Mouse (Mus musculus): Measurements from ENCODE around the gene Ccdc12.

Gene Ccdc12

DNA sequence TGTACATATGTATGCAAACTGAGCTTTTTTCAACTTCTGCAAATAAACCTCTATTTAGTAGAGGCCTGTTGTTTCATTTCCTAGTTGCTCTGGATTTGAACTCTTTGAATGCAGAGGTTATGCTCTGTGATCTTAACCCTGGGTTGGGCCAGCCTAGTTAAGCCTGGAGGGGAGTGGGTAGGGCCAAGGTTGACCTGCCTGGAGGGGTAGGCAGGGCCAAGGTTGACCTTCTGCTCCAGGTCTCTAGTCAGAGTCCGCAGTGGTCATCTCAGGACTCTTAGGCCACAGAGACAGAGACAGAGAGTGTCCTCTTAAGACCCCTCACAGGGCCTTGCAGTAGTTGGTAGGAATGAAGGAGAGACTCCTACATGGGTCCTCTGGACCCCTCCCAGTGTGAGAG, 55.2 kb downstream of the Ccdc12 start:
- Histone ChIP-seq H3K36me3 (ENCODE audit: insufficient read depth, low read length) (peaks cover 83% of the 10 kb centered on the region), H3K4me3 (replicated peaks; ENCODE audit: low read length) (no peak overlapping the region), H3K9me3 (ENCODE audit: low read length) (no peaks in the 10 kb centered on the region), H3K27me3 (ENCODE audit: insufficient read depth, low read length) (no peaks in the 10 kb centered on the region), H3K4me1 (replicated peaks; ENCODE audit: low read depth, low read length) (peaks cover 20% of the 10 kb centered on the region)
- TF ChIP-seq NANOG (IDR thresholded peaks at IDR 0.05; ENCODE audit: borderline replicate concordance, low read length): no peak
- TF ChIP-seq CTCF (conservative IDR thresholded peaks at IDR 0.05; ENCODE audit: low read length): no peak
- TF ChIP-seq POU5F1 (IDR thresholded peaks at IDR 0.05; ENCODE audit: borderline replicate concordance, low read length): no peak

DNA sequence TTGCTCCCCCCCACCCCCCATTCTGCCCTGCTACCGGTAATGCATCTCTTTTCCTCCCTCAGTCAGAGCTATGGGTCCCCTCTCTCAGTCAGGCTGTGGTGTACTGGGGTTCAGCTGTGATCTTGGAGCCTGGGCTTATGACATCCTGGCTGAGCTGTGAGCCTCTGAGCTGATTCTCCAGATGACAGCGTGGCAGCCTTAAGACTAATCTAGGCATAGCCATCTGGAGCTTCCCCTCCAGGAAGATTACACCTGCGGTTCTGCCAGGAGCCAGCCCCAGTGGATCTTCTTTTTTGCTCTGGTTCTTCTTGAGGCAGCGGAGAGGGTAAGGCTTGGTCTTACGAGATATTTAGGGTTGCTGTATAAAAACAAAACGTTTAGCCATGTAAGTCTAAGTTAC, 55.7 kb downstream of the Ccdc12 start:
- H3K9me3 ChIP-seq (ENCODE audit: low read length): no peaks in the 10 kb centered on the region
- TF ChIP-seq POU5F1 (IDR thresholded peaks at IDR 0.05; ENCODE audit: borderline replicate concordance, low read length) (no peak), NANOG (IDR thresholded peaks at IDR 0.05; ENCODE audit: borderline replicate concordance, low read length) (no peak)
- no peaks in the 10 kb centered on the region for H3K27me3 ChIP-seq (ENCODE audit: insufficient read depth, low read length)
- no peak overlapping the region for H3K4me3 ChIP-seq (replicated peaks; ENCODE audit: low read length)
- H3K36me3 ChIP-seq (ENCODE audit: insufficient read depth, low read length): peaks cover 79% of the 10 kb centered on the region
- H3K4me1 ChIP-seq (replicated peaks; ENCODE audit: low read depth, low read length): peaks cover 20% of the 10 kb centered on the region

DNA sequence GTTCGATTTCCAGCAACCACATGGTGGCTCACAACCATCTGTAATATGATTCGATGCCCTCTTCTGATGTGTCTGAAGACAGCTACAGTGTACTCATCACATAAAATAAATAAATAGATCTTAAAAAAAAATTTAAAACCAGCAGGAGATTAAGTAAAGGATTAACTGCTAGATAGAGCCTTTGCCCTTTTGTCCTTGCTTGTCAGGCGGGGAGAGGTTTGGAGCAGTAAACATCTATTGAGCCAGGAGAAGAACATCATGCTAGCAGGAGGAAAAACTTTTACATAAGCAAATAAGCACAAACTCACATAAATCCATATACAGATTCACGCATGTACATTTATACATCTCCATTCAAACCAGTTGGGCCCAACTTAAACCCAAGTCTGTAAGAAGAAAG, 56.2 kb downstream of the Ccdc12 start:
- H3K9me3 ChIP-seq (ENCODE audit: low read length): no peaks in the 10 kb centered on the region
- H3K36me3 ChIP-seq (ENCODE audit: insufficient read depth, low read length): peaks cover 77% of the 10 kb centered on the region
- no peaks in the 10 kb centered on the region for H3K27me3 ChIP-seq (ENCODE audit: insufficient read depth, low read length)
- TF ChIP-seq CTCF (conservative IDR thresholded peaks at IDR 0.05; ENCODE audit: low read length) (no peak), POU5F1 (IDR thresholded peaks at IDR 0.05; ENCODE audit: borderline replicate concordance, low read length) (no peak), NANOG (IDR thresholded peaks at IDR 0.05; ENCODE audit: borderline replicate concordance, low read length) (no peak)
- no peak overlapping the region for H3K4me3 ChIP-seq (replicated peaks; ENCODE audit: low read length)
- peaks cover 20% of the 10 kb centered on the region for H3K4me1 ChIP-seq (replicated peaks; ENCODE audit: low read depth, low read length)

DNA sequence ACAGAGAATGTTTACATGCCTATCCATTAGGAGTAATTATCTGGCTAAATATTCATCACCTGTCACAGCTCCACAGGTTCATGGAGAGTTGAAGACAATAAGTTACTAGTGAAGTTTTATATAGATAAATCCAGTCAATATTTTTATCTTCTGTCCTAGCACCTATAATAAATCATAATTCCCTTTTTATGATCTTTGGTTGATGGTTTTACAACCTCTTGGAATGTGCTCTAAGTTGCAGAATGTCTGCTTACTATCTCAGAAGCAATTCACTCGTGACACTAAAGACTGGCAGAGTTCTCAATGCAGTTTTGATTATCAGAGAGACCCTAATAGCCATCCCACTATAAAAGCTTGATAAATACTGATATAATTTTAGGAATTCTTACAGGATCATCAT, 57.1 kb downstream of the Ccdc12 start:
- no peak for TF ChIP-seq POU5F1 (IDR thresholded peaks at IDR 0.05; ENCODE audit: borderline replicate concordance, low read length)
- peaks cover 73% of the 10 kb centered on the region for H3K36me3 ChIP-seq (ENCODE audit: insufficient read depth, low read length)
- H3K27me3 ChIP-seq (ENCODE audit: insufficient read depth, low read length): no peaks in the 10 kb centered on the region
- no peaks in the 10 kb centered on the region for H3K9me3 ChIP-seq (ENCODE audit: low read length)
- peaks cover 13% of the 10 kb centered on the region for H3K4me1 ChIP-seq (replicated peaks; ENCODE audit: low read depth, low read length)
- H3K4me3 ChIP-seq (replicated peaks; ENCODE audit: low read length): no peak overlapping the region

DNA sequence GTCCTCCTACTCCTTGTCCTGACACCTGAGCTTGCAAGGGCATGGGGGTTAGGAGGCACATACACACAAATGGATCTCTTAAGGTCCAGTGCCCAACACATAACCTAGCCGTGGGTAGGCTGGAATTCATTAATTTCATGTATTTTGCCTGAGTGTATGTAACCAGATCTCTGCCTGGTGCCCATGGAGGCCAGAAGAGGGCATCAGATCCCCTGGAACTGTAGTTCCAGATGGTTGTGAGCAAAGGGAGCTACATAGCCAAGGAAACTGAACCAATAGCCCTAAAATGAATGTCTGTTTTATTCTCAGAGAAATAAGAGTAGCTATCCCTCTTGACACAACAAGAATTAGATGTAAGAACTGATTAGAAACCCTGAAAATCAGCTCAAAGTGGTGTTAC, 59.1 kb downstream of the Ccdc12 start:
- Histone ChIP-seq H3K4me1 (replicated peaks; ENCODE audit: low read depth, low read length) (no peaks in the 10 kb centered on the region; the same call in none of the 2 replicates), H3K27me3 (ENCODE audit: insufficient read depth, low read length) (no peaks in the 10 kb centered on the region), H3K4me3 (replicated peaks; ENCODE audit: low read length) (no peak overlapping the region), H3K9me3 (ENCODE audit: low read length) (no peaks in the 10 kb centered on the region), H3K36me3 (ENCODE audit: insufficient read depth, low read length) (peaks cover 55% of the 10 kb centered on the region)
- TF ChIP-seq POU5F1 (IDR thresholded peaks at IDR 0.05; ENCODE audit: borderline replicate concordance, low read length): no peak

DNA sequence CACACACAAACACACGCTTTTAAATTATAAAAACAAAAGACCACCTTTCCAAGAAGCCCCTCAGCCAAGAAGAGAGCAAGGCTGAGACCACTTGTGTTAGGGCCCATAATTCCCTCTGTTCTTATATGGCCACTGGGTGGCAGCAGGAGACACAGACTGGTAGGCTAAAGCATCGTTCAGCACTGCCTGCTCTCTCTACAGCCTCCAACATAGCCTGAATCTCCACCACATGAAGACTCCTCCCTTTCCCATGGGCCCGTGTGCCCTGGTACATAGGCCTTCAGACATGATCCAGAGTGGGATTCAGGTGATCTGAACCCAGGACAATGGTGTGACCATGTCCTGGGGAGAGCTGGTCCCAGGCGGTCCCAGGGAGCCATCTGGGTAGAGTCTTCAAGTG, 60.5 kb downstream of the Ccdc12 start:
- H3K9me3 ChIP-seq (ENCODE audit: low read length): no peaks in the 10 kb centered on the region
- peaks cover 43% of the 10 kb centered on the region for H3K36me3 ChIP-seq (ENCODE audit: insufficient read depth, low read length)
- peak; percentile 39 for TF ChIP-seq CTCF (conservative IDR thresholded peaks at IDR 0.05; ENCODE audit: low read length)
- TF ChIP-seq NANOG (IDR thresholded peaks at IDR 0.05; ENCODE audit: borderline replicate concordance, low read length): no peak
- no peak for TF ChIP-seq POU5F1 (IDR thresholded peaks at IDR 0.05; ENCODE audit: borderline replicate concordance, low read length)
- no peaks in the 10 kb centered on the region for H3K27me3 ChIP-seq (ENCODE audit: insufficient read depth, low read length)
- H3K4me1 ChIP-seq (replicated peaks; ENCODE audit: low read depth, low read length): no peaks in the 10 kb centered on the region; the same call in none of the 2 replicates
- 0 out of 2 replicates have a peak overlapping the region, but pooled peaks have one; percentile 24 for H3K4me3 ChIP-seq (replicated peaks; ENCODE audit: low read length)

DNA sequence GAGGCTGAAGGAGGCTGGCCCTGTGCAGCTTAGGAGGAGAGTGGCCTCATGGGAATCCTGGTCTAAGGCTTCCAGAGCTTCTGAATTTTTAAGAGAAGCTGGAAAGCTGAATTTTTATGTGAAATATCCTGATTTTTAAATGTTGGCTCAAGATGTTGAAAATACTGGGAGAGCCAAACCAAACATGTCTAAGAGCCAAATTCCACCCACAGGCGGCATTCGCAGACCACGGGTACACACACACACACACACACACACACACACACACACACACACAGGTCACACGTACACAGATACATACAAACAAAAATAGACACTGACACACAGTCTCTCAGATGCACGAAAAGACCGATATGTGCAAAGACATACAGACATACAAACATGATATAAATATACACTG, 61.8 kb downstream of the Ccdc12 start:
- Histone ChIP-seq H3K4me3 (replicated peaks; ENCODE audit: low read length) (no peak overlapping the region), H3K36me3 (ENCODE audit: insufficient read depth, low read length) (peaks cover 30% of the 10 kb centered on the region), H3K4me1 (replicated peaks; ENCODE audit: low read depth, low read length) (no peaks in the 10 kb centered on the region; the same call in none of the 2 replicates), H3K27me3 (ENCODE audit: insufficient read depth, low read length) (no peaks in the 10 kb centered on the region), H3K9me3 (ENCODE audit: low read length) (no peaks in the 10 kb centered on the region)
- no peak for TF ChIP-seq NANOG (IDR thresholded peaks at IDR 0.05; ENCODE audit: borderline replicate concordance, low read length)
- no peak for TF ChIP-seq POU5F1 (IDR thresholded peaks at IDR 0.05; ENCODE audit: borderline replicate concordance, low read length)

DNA sequence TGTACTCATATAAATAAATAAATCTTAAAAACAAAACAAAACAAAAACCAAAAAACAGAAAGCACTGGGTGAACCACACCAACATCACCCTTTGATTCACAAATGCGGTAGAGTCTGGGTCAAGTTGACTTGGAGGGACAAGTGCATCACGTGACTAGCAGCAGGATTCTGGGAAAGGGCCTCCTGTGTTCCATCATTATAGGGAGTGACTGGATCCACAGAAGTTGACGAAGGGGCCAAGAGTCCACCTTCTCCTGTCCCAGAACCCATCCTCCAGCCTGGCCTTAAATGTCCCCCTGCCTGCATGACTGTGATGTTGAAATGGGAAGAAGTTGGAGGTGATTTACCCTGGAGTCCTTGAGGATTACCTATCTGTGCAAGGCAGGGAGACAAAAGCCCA, 62.5 kb downstream of the Ccdc12 start:
- Histone ChIP-seq H3K27me3 (ENCODE audit: insufficient read depth, low read length) (peaks cover 2% of the 10 kb centered on the region), H3K9me3 (ENCODE audit: low read length) (no peaks in the 10 kb centered on the region), H3K4me3 (replicated peaks; ENCODE audit: low read length) (no peak overlapping the region), H3K4me1 (replicated peaks; ENCODE audit: low read depth, low read length) (no peaks in the 10 kb centered on the region; the same call in none of the 2 replicates), H3K36me3 (ENCODE audit: insufficient read depth, low read length) (peaks cover 25% of the 10 kb centered on the region)
- no peak for TF ChIP-seq POU5F1 (IDR thresholded peaks at IDR 0.05; ENCODE audit: borderline replicate concordance, low read length)
- no peak for TF ChIP-seq CTCF (conservative IDR thresholded peaks at IDR 0.05; ENCODE audit: low read length)
- TF ChIP-seq NANOG (IDR thresholded peaks at IDR 0.05; ENCODE audit: borderline replicate concordance, low read length): no peak

DNA sequence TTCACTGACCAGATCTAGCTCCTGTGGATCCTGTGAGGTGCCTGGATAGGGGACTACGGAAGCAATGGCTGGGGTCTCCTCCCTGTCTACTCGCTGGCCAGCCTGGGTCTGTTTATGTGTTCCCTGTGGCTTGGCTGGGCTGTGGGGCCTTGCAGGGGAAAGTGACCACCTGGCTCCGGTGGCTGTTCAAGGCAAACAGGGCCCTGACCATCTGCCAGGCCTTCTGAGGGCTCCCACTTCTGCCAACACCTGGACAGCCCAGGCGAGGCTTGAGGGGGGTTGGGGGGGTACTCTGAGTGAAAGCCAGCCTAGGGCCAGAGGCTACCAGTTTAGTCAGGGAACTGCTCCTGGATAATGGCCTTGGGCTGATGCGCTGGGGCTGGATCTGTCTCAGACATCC, 63.7 kb downstream of the Ccdc12 start:
- Histone ChIP-seq H3K27me3 (ENCODE audit: insufficient read depth, low read length) (peaks cover 13% of the 10 kb centered on the region), H3K4me1 (replicated peaks; ENCODE audit: low read depth, low read length) (no peaks in the 10 kb centered on the region; the same call in 1 of the 2 replicates), H3K4me3 (replicated peaks; ENCODE audit: low read length) (no peak overlapping the region), H3K9me3 (ENCODE audit: low read length) (no peaks in the 10 kb centered on the region), H3K36me3 (ENCODE audit: insufficient read depth, low read length) (peaks cover 13% of the 10 kb centered on the region)
- TF ChIP-seq NANOG (IDR thresholded peaks at IDR 0.05; ENCODE audit: borderline replicate concordance, low read length): no peak
- TF ChIP-seq POU5F1 (IDR thresholded peaks at IDR 0.05; ENCODE audit: borderline replicate concordance, low read length): no peak
- TF ChIP-seq CTCF (conservative IDR thresholded peaks at IDR 0.05; ENCODE audit: low read length): no peak
